Mouse (Mus musculus) heart, embryonic 14.5 days (tissue): ENCODE measurements around the gene Vars. TPM values are rescaled to one million over a fixed set of nuclear protein-coding genes. Genes with fewer than 3 reads are reported as not detected.

ENCODE experiments used
- ATAC-seq: fragments of 200-750 bp; cut with Nextera tagmentation; 2 replicates; pipeline ENCODE4 v1.8.0; 2017; ENCODE audit warnings: low read depth, moderate TSS enrichment; ENCODE audit not compliant: insufficient number of reproducible peaks, insufficient read depth, low FRiP score
- H3K27ac ChIP-seq, 2 experiments: fragments of 200-500 bp in 1 of 2; fragments of 300-500 bp in 1 of 2; sonication (generic) in 1 of 2; replicated peaks in 1 of 2; 2 replicates each; pipeline ENCODE4 v1.5.1; 2012 to 2014; ENCODE audit warnings: low read depth in 2 of 2, low read length in 2 of 2, control low read depth in 1 of 2, mild to moderate bottlenecking in 1 of 2, mixed read lengths in 1 of 2; ENCODE audit not compliant: control insufficient read depth in 1 of 2, insufficient read depth in 1 of 2
- H3K27me3 ChIP-seq: fragments of 300-500 bp; sonication (generic); 2 replicates; pipeline ENCODE4 v1.6.1; 2014; ENCODE audit warnings: mild to moderate bottlenecking, low read length, control low read depth; ENCODE audit not compliant: control insufficient read depth, insufficient read depth
- H3K36me3 ChIP-seq: fragments of 300-500 bp; sonication (generic); 2 replicates; pipeline ENCODE4 v1.6.1; 2014; ENCODE audit warnings: mild to moderate bottlenecking, control low read depth, low read length, mixed read lengths; ENCODE audit not compliant: control insufficient read depth, insufficient read depth
- H3K4me1 ChIP-seq, 2 experiments: fragments of 200-500 bp in 1 of 2; fragments of 300-500 bp in 1 of 2; sonication (generic) in 1 of 2; 2 replicates each; pipeline ENCODE4 v1.6.1; 2012 to 2014; ENCODE audit warnings: low read length in 2 of 2, control low read depth in 1 of 2, mixed read lengths in 1 of 2; ENCODE audit not compliant: control insufficient read depth in 2 of 2, insufficient read depth in 2 of 2
- H3K4me2 ChIP-seq: fragments of 300-500 bp; sonication (generic); 2 replicates; pipeline ENCODE4 v1.6.1; 2014; ENCODE audit warnings: mild to moderate bottlenecking, low read length
- H3K4me3 ChIP-seq, 2 experiments: fragments of 200-500 bp in 1 of 2; fragments of 300-500 bp in 1 of 2; sonication (generic) in 1 of 2; 2 replicates each; pipeline ENCODE4 v1.5.1; 2012 to 2014; ENCODE audit warnings: low read length in 2 of 2, mild to moderate bottlenecking in 2 of 2, control low read depth in 1 of 2, low read depth in 1 of 2, moderate library complexity in 1 of 2; ENCODE audit not compliant: control insufficient read depth in 1 of 2, insufficient read depth in 1 of 2
- H3K9ac ChIP-seq: fragments of 300-500 bp; sonication (generic); 2 replicates; pipeline ENCODE4 v1.6.1; 2014; ENCODE audit warnings: mild to moderate bottlenecking, low read length
- H3K9me3 ChIP-seq: fragments of 300-500 bp; sonication (generic); 2 replicates; pipeline ENCODE4 v1.6.1; 2016; ENCODE audit warnings: low read length, control low read depth; ENCODE audit not compliant: control insufficient read depth
- WGBS: fragments of 180-500 bp; shearing (Covaris S2); extraction: QIAGEN DNeasy Blood & Tissue Kit; methylation state at CpG from one replicate; pipeline ENCODE4 v1.1.7; 2014; 5-methylcytosine and 5-hydroxymethylcytosine counted together
- polyA plus RNA-seq: library from polyadenylated mRNA; unstranded; fragments of >200 nt; fragmentation: Nextera tagmentation; extraction: Ambion mirVana; gene quantifications from 2 replicates; pipeline ENCODE4 v1.2.1, GENCODE M21; 2014

Vars gene
- polyA plus RNA-seq, 1 experiment from 2014 or later, result 42.9 TPM

DNA sequence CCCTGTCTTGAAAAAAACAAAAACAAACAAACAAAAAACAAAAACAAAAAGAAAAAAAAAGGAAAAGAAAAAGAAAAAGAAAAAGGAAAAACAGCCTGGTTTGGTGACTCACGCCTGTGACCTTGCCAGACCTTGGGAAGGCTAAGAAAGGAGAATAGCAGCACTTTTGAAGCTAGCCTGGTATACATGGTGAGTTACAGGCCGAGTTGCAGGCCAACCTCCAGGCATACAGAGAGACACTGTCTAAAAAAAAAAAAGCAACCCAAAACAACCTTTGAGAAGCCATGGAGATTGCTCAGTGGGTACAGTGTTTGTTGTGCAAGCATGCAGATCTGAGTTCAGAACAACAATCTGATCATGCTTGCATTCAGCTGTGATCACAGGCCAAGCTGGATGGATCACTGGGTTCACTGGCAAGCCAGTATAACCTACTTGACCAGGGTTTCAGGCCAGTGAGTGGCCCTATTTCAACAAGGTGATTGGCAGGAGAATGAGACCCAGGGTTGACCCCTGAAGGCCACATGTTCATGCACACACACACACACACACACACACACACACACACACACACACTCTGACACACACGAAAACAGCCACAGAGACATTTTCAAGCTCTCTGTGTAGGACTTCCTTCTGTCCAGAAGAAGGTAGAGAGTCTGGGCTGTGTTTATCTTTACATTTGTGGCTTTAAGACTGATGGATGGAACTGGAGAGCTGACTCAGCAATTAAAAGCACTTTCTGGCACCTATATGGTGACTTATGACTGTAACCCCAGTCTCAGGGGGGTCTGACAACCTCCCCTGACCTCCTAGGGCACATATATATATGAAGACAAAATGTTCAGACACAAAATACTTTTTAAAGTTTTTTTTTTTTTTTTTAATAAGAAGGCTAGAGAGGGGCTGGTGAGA lies 24.9 kb upstream of the Vars start:
- no peak for ATAC-seq
- WGBS, result 80% methylated on average over 3 of the region's 3 CpGs

GRCm38 (mm10) chr17:34977000-34977399 lies 23.8 kb upstream of the Vars start:
- Histone ChIP-seq H3K4me2 (no peak overlapping the region), H3K36me3 (no peaks in the 10 kb centered on the region), H3K4me1 (peaks cover 7 to 9% of the 10 kb centered on the region in 2 experiments), H3K27ac (no peak overlapping the region), H3K4me3 (no peak overlapping the region), H3K27me3 (no peaks in the 10 kb centered on the region), H3K9ac (no peak overlapping the region), H3K9me3 (no peaks in the 10 kb centered on the region)
- 92% methylated on average over 20 of the region's 20 CpGs for WGBS
- ATAC-seq, result no peak

More for the DNA sequence above, 24.9 kb upstream of the Vars start:
- Histone ChIP-seq H3K36me3 (no peaks in the 10 kb centered on the region), H3K9me3 (no peaks in the 10 kb centered on the region), H3K4me3 (no peak overlapping the region), H3K4me1 (peaks cover 5% of the 10 kb centered on the region in 2 experiments), H3K4me2 (no peak overlapping the region), H3K27me3 (no peaks in the 10 kb centered on the region), H3K9ac (no peak overlapping the region), H3K27ac (no peak overlapping the region)

GRCm38 (mm10) chr17:34978239-34978638 lies 22.5 kb upstream of the Vars start:
- H3K36me3 ChIP-seq, result no peaks in the 10 kb centered on the region
- H3K4me3 ChIP-seq, result no peak overlapping the region
- no peak overlapping the region for H3K9ac ChIP-seq
- no peak overlapping the region for H3K27ac ChIP-seq
- no peaks in the 10 kb centered on the region for H3K9me3 ChIP-seq
- no peak overlapping the region for H3K4me2 ChIP-seq
- ATAC-seq, result no peak
- WGBS, result 86% methylated on average over 27 of the region's 27 CpGs
- H3K4me1 ChIP-seq, result peaks cover 2 to 15% of the 10 kb centered on the region in 2 experiments; a peak in 3 of 4 replicates
- H3K27me3 ChIP-seq, result no peaks in the 10 kb centered on the region

DNA sequence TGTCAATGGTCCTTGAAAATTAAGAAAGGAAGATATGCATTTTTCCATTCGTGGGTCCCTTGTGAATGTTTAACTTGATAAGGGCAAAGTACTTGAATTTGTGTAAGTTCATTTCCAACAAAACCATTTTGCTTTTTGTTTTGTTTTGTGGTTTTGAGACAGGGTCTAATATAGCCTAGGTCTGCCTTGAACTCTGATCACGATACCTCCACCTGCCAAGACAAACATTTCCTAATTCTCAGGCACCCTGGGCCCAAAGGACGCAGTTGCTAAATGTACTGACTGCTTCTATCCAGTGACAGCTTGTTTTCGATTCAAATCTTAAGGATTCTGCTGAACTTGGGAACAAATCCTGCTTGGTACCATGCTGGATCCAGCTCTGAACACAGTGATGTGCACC lies 21.2 kb upstream of the Vars start:
- H3K36me3 ChIP-seq, result peaks cover 6% of the 10 kb centered on the region; the same call in 1 of the 2 replicates

GRCm38 (mm10) chr17:34980655-34981054 lies 20.1 kb upstream of the Vars start:
- Histone ChIP-seq H3K36me3 (peaks cover 16% of the 10 kb centered on the region), H3K4me2 (peak overlapping the region; percentile 91), H3K9ac (peak overlapping the region; percentile 94), H3K4me3 (peak overlapping the region; percentile 25 to 86; a peak in 3 of 4 replicates), H3K9me3 (no peaks in the 10 kb centered on the region), H3K27ac (peak overlapping the region; percentile 5 to 97; a peak in 2 of 4 replicates), H3K27me3 (no peaks in the 10 kb centered on the region), H3K4me1 (peaks cover 2 to 15% of the 10 kb centered on the region in 2 experiments; a peak in 3 of 4 replicates)
- 13% methylated on average over 2 of the region's 2 CpGs for WGBS
- no peak for ATAC-seq

More for the DNA sequence above, 21.2 kb upstream of the Vars start:
- WGBS, result 95% methylated on average over 4 of the region's 4 CpGs
- Histone ChIP-seq H3K4me1 (peaks cover 2 to 15% of the 10 kb centered on the region in 2 experiments; a peak in 3 of 4 replicates), H3K4me2 (no peak overlapping the region), H3K9me3 (no peaks in the 10 kb centered on the region), H3K9ac (no peak overlapping the region), H3K27ac (no peak overlapping the region), H3K4me3 (no peak overlapping the region), H3K27me3 (no peaks in the 10 kb centered on the region)
- ATAC-seq, result no peak

DNA sequence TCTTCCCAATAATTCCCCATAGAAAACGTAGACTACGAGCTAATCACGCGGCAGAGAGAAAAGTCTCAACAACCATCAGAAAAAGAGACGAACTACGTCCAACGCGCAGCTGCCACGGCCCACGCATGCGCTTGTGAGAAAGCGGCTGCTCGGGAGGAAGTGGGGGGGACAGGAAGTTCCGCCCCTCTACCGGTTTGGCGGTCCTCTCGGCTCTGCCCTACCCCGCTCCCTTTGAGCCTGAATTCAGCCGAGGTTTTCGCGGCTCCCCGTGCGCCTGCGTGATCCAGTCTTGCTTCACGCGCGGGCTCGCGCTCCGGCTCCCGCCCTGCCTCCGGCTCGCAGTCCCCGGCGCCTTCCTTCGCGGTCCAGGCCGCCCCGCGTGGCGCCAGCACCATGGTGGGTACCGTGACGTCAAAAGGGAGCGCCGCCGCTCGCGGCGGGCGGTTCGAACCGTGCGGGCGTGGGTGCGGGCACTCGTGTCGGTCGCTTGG lies 19.1 kb upstream of the Vars start, which contains the start of gene Lsm2:
TSS of gene Lsm2 (plus strand) at position 173 of the 491 bp plus-strand sequence.
- peaks cover 27% of the 10 kb centered on the region for H3K36me3 ChIP-seq
- peak within 1 kb of the TSS; percentile 95 to 97 for H3K27ac ChIP-seq
- H3K4me1 ChIP-seq, result peaks cover 2 to 15% of the 10 kb centered on the region in 2 experiments; a peak in 3 of 4 replicates
- ATAC-seq, result peak; percentile 85
- peak within 1 kb of the TSS; percentile 91 for H3K4me2 ChIP-seq
- H3K27me3 ChIP-seq, result no peaks in the 10 kb centered on the region
- no peaks in the 10 kb centered on the region for H3K9me3 ChIP-seq
- peak within 1 kb of the TSS; percentile 76 to 86 for H3K4me3 ChIP-seq
- WGBS, result 0% methylated on average over 57 of the region's 58 CpGs
- H3K9ac ChIP-seq, result peak within 1 kb of the TSS; percentile 94

DNA sequence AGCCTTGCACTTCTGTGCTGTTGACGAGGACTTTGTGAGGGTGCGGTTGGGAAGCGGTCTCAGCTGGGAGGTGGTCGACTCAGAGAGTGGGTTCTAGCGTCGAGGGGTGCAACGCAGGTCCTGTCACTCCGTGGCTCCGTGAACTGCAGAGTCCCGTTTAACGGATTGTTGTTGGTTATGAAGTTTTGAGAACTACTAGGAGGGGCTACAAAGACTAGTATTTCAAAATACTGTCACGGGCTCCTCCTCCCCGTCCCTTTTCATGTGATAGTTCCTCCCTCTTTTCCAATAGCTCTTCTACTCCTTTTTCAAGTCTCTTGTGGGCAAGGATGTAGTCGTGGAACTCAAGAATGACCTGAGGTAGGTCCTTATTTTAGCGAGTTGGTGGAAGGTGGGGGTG lies 18.5 kb upstream of the Vars start:
- H3K4me3 ChIP-seq, result peak overlapping the region; percentile 76 to 86
- H3K27me3 ChIP-seq, result no peaks in the 10 kb centered on the region
- H3K4me1 ChIP-seq, result peaks cover 2 to 15% of the 10 kb centered on the region in 2 experiments; a peak in 3 of 4 replicates
- H3K4me2 ChIP-seq, result peak overlapping the region; percentile 91
- ATAC-seq, result no peak
- H3K36me3 ChIP-seq, result peaks cover 29% of the 10 kb centered on the region
- WGBS, result 1% methylated on average over 15 of the region's 15 CpGs
- peak overlapping the region; percentile 95 to 97; a peak in 2 of 4 replicates for H3K27ac ChIP-seq
- peak overlapping the region; percentile 94 for H3K9ac ChIP-seq
- H3K9me3 ChIP-seq, result no peaks in the 10 kb centered on the region
